Mouse (Mus musculus): ENCODE results near the gene Ptpn9.

DNA sequence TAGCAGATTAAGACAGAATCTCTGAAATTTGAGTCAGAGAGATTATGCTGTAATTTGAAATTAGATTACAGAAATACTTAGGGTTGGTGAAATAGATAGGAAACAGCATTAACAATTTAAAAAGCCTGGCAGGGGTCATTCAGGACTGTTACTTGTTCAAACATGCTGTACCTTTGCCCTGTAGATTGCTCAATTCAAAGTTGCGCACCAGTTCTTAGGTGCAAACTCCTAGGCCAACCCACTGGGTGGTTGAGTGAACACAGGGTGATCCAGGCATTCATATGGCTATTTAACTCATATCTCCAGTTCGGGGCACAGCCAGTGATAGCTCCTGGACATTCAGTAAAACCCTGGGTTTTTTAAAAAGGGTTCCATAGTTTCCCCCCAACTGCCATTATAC lies 69.4 kb downstream of the Ptpn9 start:
- TF ChIP-seq CTCF (conservative IDR thresholded peaks at IDR 0.05; ENCODE audit: insufficient read depth, insufficient read length, low read depth, low read length), result no peak
- no peak for TF ChIP-seq POLR2A (IDR thresholded peaks at IDR 0.05; ENCODE audit: low read depth, low read length)

All from kidney, adult 2 months (tissue).